Mouse (Mus musculus): ENCODE measurements at regions not wholly inside any gene's neighbourhood (a gene's known extent, or its start where the extent isn't known, plus 50 kb on each side); places are given as distances from the start of the nearest gene placed in this dataset.

- TF ChIP-seq CTCF (IDR thresholded peaks at IDR 0.05; ENCODE audit: insufficient read depth, low read length) (no peak), POLR2A (IDR thresholded peaks at IDR 0.05; ENCODE audit: borderline replicate concordance, extremely low read depth, low read depth, low read length) (no peak)
Measured at GRCm38 (mm10) chr4:83926195-83926731, 400.9 kb downstream of the Ccdc171 start.
